Mouse (Mus musculus): Measurements from ENCODE around the gene 1700030K09Rik.

DNA sequence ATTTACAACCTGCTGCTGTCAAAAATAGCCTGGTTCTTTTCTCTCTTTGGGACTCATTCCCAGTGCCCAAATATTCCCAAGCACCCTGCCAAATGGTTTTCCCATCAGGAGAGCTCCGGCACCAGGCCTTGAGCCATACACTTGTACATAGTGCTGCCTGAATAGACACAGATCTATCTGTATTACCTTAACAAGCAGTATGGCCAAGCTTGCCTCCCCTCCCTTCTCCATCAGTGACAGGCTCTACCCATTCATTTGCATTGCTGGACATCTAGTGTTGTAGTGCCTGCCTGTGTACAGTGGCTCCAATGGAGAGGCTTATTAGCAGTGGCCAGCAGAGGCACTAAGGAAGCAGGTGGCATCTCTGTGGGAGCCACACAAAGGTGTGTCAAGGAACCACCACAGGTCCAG is 56.8 kb downstream of the 1700030K09Rik start:
- TF ChIP-seq CTCF (IDR thresholded peaks at IDR 0.05; ENCODE audit: extremely low read depth, insufficient read depth, insufficient read length, insufficient replicate concordance) = no peak
- no peak for TF ChIP-seq POLR2A (IDR thresholded peaks at IDR 0.05; ENCODE audit: low read depth, low read length)
